Mouse (Mus musculus): Measurements from ENCODE around the gene Sept1. TPM values are rescaled to one million over a fixed set of nuclear protein-coding genes. Genes with fewer than 3 reads are reported as not detected.

The Sept1 gene
- polyA plus RNA-seq, 1 experiment from 2014 or later: 36.6 TPM

GRCm38 (mm10) chr7:127243870-127244657 lies 11.1 kb upstream of the Sept1 start, which contains the start of gene Zfp771:
Gene Zfp771 (plus strand): TSS chr7:127244274.
- 1% methylated on average over 56 of the region's 56 CpGs for WGBS

GRCm38 (mm10) chr7:127243361-127243867 lies 10.5 kb upstream of the Sept1 start:
- no peaks in the 10 kb centered on the region for H3K27me3 ChIP-seq (ENCODE audit: control insufficient read depth, insufficient read depth, low read length)
- ATAC-seq (replicated peaks; ENCODE audit: low FRiP score) (no peak), DNase-seq (ENCODE audit: low spot score) (no peak)
- peak overlapping the region; percentile 79; the same call in 1 of the 2 replicates for H3K4me3 ChIP-seq (ENCODE audit: low read depth, low read length)
- H3K9me3 ChIP-seq (ENCODE audit: control insufficient read depth, low read length): no peaks in the 10 kb centered on the region
- H3K4me1 ChIP-seq (replicated peaks; ENCODE audit: control insufficient read depth, insufficient read depth, low read length): peaks cover 20% of the 10 kb centered on the region
- H3K4me2 ChIP-seq (ENCODE audit: low read depth, low read length, severe bottlenecking): peak overlapping the region; percentile 88
- H3K27ac ChIP-seq (ENCODE audit: low read depth, low read length): peak overlapping the region; percentile 84; the same call in 1 of the 2 replicates
- peaks cover 2% of the 10 kb centered on the region for H3K36me3 ChIP-seq (ENCODE audit: control insufficient read depth, insufficient read depth, low read length)
- H3K9ac ChIP-seq (ENCODE audit: low read length): peak overlapping the region; percentile 86
- WGBS: 40% methylated on average over 2 of the region's 2 CpGs

More at GRCm38 (mm10) chr7:127243870-127244657, 11.1 kb upstream of the Sept1 start, which contains the start of gene Zfp771:
- H3K36me3 ChIP-seq (ENCODE audit: control insufficient read depth, insufficient read depth, low read length): no peaks in the 10 kb centered on the region; the same call in 1 of the 2 replicates
- peak; percentile 96 for ATAC-seq (replicated peaks; ENCODE audit: low FRiP score)
- DNase-seq (ENCODE audit: low spot score): peak; percentile 97
- peak within 1 kb of the TSS; percentile 84 for H3K27ac ChIP-seq (ENCODE audit: low read depth, low read length)
- peak within 1 kb of the TSS; percentile 86 for H3K9ac ChIP-seq (ENCODE audit: low read length)
- H3K4me3 ChIP-seq (ENCODE audit: low read depth, low read length): peak within 1 kb of the TSS; percentile 79
- H3K9me3 ChIP-seq (ENCODE audit: control insufficient read depth, low read length): no peaks in the 10 kb centered on the region
- H3K4me1 ChIP-seq (replicated peaks; ENCODE audit: control insufficient read depth, insufficient read depth, low read length): peaks cover 20% of the 10 kb centered on the region
- no peaks in the 10 kb centered on the region for H3K27me3 ChIP-seq (ENCODE audit: control insufficient read depth, insufficient read depth, low read length)
- H3K4me2 ChIP-seq (ENCODE audit: low read depth, low read length, severe bottlenecking): peak within 1 kb of the TSS; percentile 88

GRCm38 (mm10) chr7:127234777-127235176 lies 1.8 kb upstream of the Sept1 start:
- Histone ChIP-seq H3K4me3 (ENCODE audit: low read depth, low read length) (peak overlapping the region; percentile 94; the same call in 1 of the 2 replicates), H3K27ac (ENCODE audit: low read depth, low read length) (no peak overlapping the region), H3K4me1 (replicated peaks; ENCODE audit: control insufficient read depth, insufficient read depth, low read length) (peaks cover 10% of the 10 kb centered on the region; the same call in 1 of the 2 replicates), H3K36me3 (ENCODE audit: control insufficient read depth, insufficient read depth, low read length) (peaks cover 34% of the 10 kb centered on the region), H3K9ac (ENCODE audit: low read length) (peak overlapping the region; percentile 27; the same call in 1 of the 2 replicates), H3K9me3 (ENCODE audit: control insufficient read depth, low read length) (no peaks in the 10 kb centered on the region; the same call in 1 of the 2 replicates), H3K4me2 (ENCODE audit: low read depth, low read length, severe bottlenecking) (peak overlapping the region; percentile 61; the same call in 1 of the 2 replicates), H3K27me3 (ENCODE audit: control insufficient read depth, insufficient read depth, low read length) (no peaks in the 10 kb centered on the region)
- ATAC-seq (replicated peaks; ENCODE audit: low FRiP score) (no peak), DNase-seq (ENCODE audit: low spot score) (no peak)
- WGBS: 90% methylated on average over 2 of the region's 2 CpGs

- 6% methylated on average over 9 of the region's 9 CpGs for WGBS
- H3K4me3 ChIP-seq (ENCODE audit: low read depth, low read length): peak overlapping the region; percentile 94
- DNase-seq (ENCODE audit: low spot score): no peak
- H3K4me1 ChIP-seq (replicated peaks; ENCODE audit: control insufficient read depth, insufficient read depth, low read length): peaks cover 10% of the 10 kb centered on the region; the same call in 1 of the 2 replicates
- peak overlapping the region; percentile 99 for H3K9ac ChIP-seq (ENCODE audit: low read length)
- H3K36me3 ChIP-seq (ENCODE audit: control insufficient read depth, insufficient read depth, low read length): peaks cover 36% of the 10 kb centered on the region
- no peaks in the 10 kb centered on the region for H3K27me3 ChIP-seq (ENCODE audit: control insufficient read depth, insufficient read depth, low read length)
- peak overlapping the region; percentile 99 for H3K27ac ChIP-seq (ENCODE audit: low read depth, low read length)
- peak overlapping the region; percentile 61 for H3K4me2 ChIP-seq (ENCODE audit: low read depth, low read length, severe bottlenecking)
- H3K9me3 ChIP-seq (ENCODE audit: control insufficient read depth, low read length): no peaks in the 10 kb centered on the region; the same call in 1 of the 2 replicates
- ATAC-seq (replicated peaks; ENCODE audit: low FRiP score): no peak
Observed at GRCm38 (mm10) chr7:127233765-127234164, 835 bp upstream of the Sept1 start.

- peak overlapping the region; percentile 99 for H3K9ac ChIP-seq (ENCODE audit: low read length)
- DNase-seq (ENCODE audit: low spot score): no peak
- peak overlapping the region; percentile 61 for H3K4me2 ChIP-seq (ENCODE audit: low read depth, low read length, severe bottlenecking)
- H3K4me1 ChIP-seq (replicated peaks; ENCODE audit: control insufficient read depth, insufficient read depth, low read length): peaks cover 10% of the 10 kb centered on the region; the same call in 1 of the 2 replicates
- 1% methylated on average over 24 of the region's 27 CpGs for WGBS
- no peaks in the 10 kb centered on the region; the same call in 1 of the 2 replicates for H3K9me3 ChIP-seq (ENCODE audit: control insufficient read depth, low read length)
- H3K4me3 ChIP-seq (ENCODE audit: low read depth, low read length): peak overlapping the region; percentile 94
- peaks cover 34% of the 10 kb centered on the region for H3K36me3 ChIP-seq (ENCODE audit: control insufficient read depth, insufficient read depth, low read length)
- peak overlapping the region; percentile 99 for H3K27ac ChIP-seq (ENCODE audit: low read depth, low read length)
- peak; percentile 61 for ATAC-seq (replicated peaks; ENCODE audit: low FRiP score)
- no peaks in the 10 kb centered on the region for H3K27me3 ChIP-seq (ENCODE audit: control insufficient read depth, insufficient read depth, low read length)
Observed at GRCm38 (mm10) chr7:127233368-127233749, 429 bp upstream of the Sept1 start.

GRCm38 (mm10) chr7:127231826-127232621 lies 906 bp downstream of the Sept1 start:
- H3K9ac ChIP-seq (ENCODE audit: low read length): peak overlapping the region; percentile 99
- no peaks in the 10 kb centered on the region; the same call in 1 of the 2 replicates for H3K9me3 ChIP-seq (ENCODE audit: control insufficient read depth, low read length)
- H3K4me2 ChIP-seq (ENCODE audit: low read depth, low read length, severe bottlenecking): peak overlapping the region; percentile 61
- peak overlapping the region; percentile 99 for H3K27ac ChIP-seq (ENCODE audit: low read depth, low read length)
- H3K27me3 ChIP-seq (ENCODE audit: control insufficient read depth, insufficient read depth, low read length): no peaks in the 10 kb centered on the region
- ATAC-seq (replicated peaks; ENCODE audit: low FRiP score): no peak
- peak overlapping the region; percentile 94 for H3K4me3 ChIP-seq (ENCODE audit: low read depth, low read length)
- no peak for DNase-seq (ENCODE audit: low spot score)
- peaks cover 10% of the 10 kb centered on the region; the same call in 1 of the 2 replicates for H3K4me1 ChIP-seq (replicated peaks; ENCODE audit: control insufficient read depth, insufficient read depth, low read length)
- H3K36me3 ChIP-seq (ENCODE audit: control insufficient read depth, insufficient read depth, low read length): peaks cover 22% of the 10 kb centered on the region
- 7% methylated on average over 20 of the region's 20 CpGs for WGBS

- Histone ChIP-seq H3K4me1 (replicated peaks; ENCODE audit: control insufficient read depth, insufficient read depth, low read length) (peaks cover 10% of the 10 kb centered on the region; the same call in 1 of the 2 replicates), H3K9me3 (ENCODE audit: control insufficient read depth, low read length) (no peaks in the 10 kb centered on the region; the same call in 1 of the 2 replicates), H3K36me3 (ENCODE audit: control insufficient read depth, insufficient read depth, low read length) (peaks cover 16% of the 10 kb centered on the region), H3K9ac (ENCODE audit: low read length) (peak overlapping the region; percentile 99), H3K4me3 (ENCODE audit: low read depth, low read length) (peak overlapping the region; percentile 94), H3K4me2 (ENCODE audit: low read depth, low read length, severe bottlenecking) (peak overlapping the region; percentile 61), H3K27ac (ENCODE audit: low read depth, low read length) (peak overlapping the region; percentile 99; the same call in 1 of the 2 replicates), H3K27me3 (ENCODE audit: control insufficient read depth, insufficient read depth, low read length) (no peaks in the 10 kb centered on the region)
- WGBS: 69% methylated on average over 3 of the region's 3 CpGs
- DNase-seq (ENCODE audit: low spot score) (no peak), ATAC-seq (replicated peaks; ENCODE audit: low FRiP score) (no peak)
Observed at GRCm38 (mm10) chr7:127231376-127231775, 1.6 kb downstream of the Sept1 start.

Data from forebrain, embryonic 11.5 days (tissue).